Mouse (Mus musculus): ENCODE measurements around the gene Ccp110. TPM values are rescaled to one million over a fixed set of nuclear protein-coding genes. Genes with fewer than 3 reads are reported as not detected.

Ccp110 gene
- polyA plus RNA-seq, 1 experiment = 0.40 TPM

DNA sequence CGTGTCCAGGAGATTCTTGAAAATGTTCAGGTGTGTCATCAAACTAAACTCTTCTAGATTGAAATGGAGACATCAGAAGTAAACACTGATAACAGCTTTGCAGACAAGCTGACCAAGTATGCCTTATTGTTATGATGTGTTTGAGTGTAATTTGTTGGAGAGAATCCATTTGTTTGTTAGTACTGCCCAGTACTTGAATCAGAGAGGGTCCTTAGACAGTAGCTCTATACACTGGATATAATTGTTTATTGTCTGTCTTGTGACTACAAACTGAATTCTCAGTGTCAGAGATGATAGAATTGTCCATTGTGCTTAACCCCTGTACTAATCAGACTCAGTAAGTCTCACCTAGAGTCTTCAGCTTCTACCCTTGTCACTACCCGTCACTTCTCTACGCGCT lies 5.7 kb downstream of the Ccp110 start:
- H3K36me3 ChIP-seq (replicated peaks; ENCODE audit: low read length) = peaks cover 62% of the 10 kb centered on the region
- no peak for TF ChIP-seq FLI1 (IDR thresholded peaks at IDR 0.05; ENCODE audit: low read length)
- no peak for TF ChIP-seq GATA1 (IDR thresholded peaks at IDR 0.05; ENCODE audit: borderline replicate concordance, low read length)

GRCm38 (mm10) chr7:118723927-118724326 lies 11.6 kb downstream of the Ccp110 start:
- peaks cover 81% of the 10 kb centered on the region for H3K36me3 ChIP-seq (replicated peaks; ENCODE audit: low read length)

More for the DNA sequence above, 5.7 kb downstream of the Ccp110 start:
- H3K9me3 ChIP-seq = no peaks in the 10 kb centered on the region
- no peak overlapping the region for H3K4me3 ChIP-seq (replicated peaks)
- no peaks in the 10 kb centered on the region for H3K27me3 ChIP-seq (replicated peaks)
- peaks cover 11% of the 10 kb centered on the region for H3K4me1 ChIP-seq

GRCm38 (mm10) chr7:118725459-118725858 lies 13.1 kb downstream of the Ccp110 start:
- no peak for TF ChIP-seq FLI1 (IDR thresholded peaks at IDR 0.05; ENCODE audit: low read length)
- no peak for TF ChIP-seq GATA1 (IDR thresholded peaks at IDR 0.05; ENCODE audit: borderline replicate concordance, low read length)
- Histone ChIP-seq H3K36me3 (replicated peaks; ENCODE audit: low read length) (peaks cover 83% of the 10 kb centered on the region), H3K9me3 (no peaks in the 10 kb centered on the region), H3K4me1 (no peaks in the 10 kb centered on the region), H3K4me3 (replicated peaks) (no peak overlapping the region), H3K27me3 (replicated peaks) (no peaks in the 10 kb centered on the region)

More at GRCm38 (mm10) chr7:118723927-118724326, 11.6 kb downstream of the Ccp110 start:
- no peaks in the 10 kb centered on the region for H3K27me3 ChIP-seq (replicated peaks)
- no peaks in the 10 kb centered on the region for H3K9me3 ChIP-seq
- no peak overlapping the region for H3K4me3 ChIP-seq (replicated peaks)
- H3K4me1 ChIP-seq = no peaks in the 10 kb centered on the region
- TF ChIP-seq GATA1 (IDR thresholded peaks at IDR 0.05; ENCODE audit: borderline replicate concordance, low read length) (no peak), FLI1 (IDR thresholded peaks at IDR 0.05; ENCODE audit: low read length) (no peak)

GRCm38 (mm10) chr7:118728846-118729587 lies 16.7 kb downstream of the Ccp110 start:
- Histone ChIP-seq H3K9me3 (no peaks in the 10 kb centered on the region), H3K4me3 (replicated peaks) (no peak overlapping the region), H3K4me1 (no peaks in the 10 kb centered on the region), H3K36me3 (replicated peaks; ENCODE audit: low read length) (peaks cover 93% of the 10 kb centered on the region), H3K27me3 (replicated peaks) (no peaks in the 10 kb centered on the region)
- no peak for TF ChIP-seq GATA1 (IDR thresholded peaks at IDR 0.05; ENCODE audit: borderline replicate concordance, low read length)
- no peak for TF ChIP-seq FLI1 (IDR thresholded peaks at IDR 0.05; ENCODE audit: low read length)

- Histone ChIP-seq H3K36me3 (replicated peaks; ENCODE audit: low read length) (peaks cover 78% of the 10 kb centered on the region), H3K27me3 (replicated peaks) (no peaks in the 10 kb centered on the region), H3K4me3 (replicated peaks) (no peak overlapping the region), H3K9me3 (no peaks in the 10 kb centered on the region), H3K4me1 (peaks cover 9% of the 10 kb centered on the region)
- TF ChIP-seq FLI1 (IDR thresholded peaks at IDR 0.05; ENCODE audit: low read length) (no peak), GATA1 (IDR thresholded peaks at IDR 0.05; ENCODE audit: borderline replicate concordance, low read length) (no peak)
These were observed 19.4 kb downstream of the Ccp110 start for GRCm38 (mm10) chr7:118731781-118732180.

GRCm38 (mm10) chr7:118733225-118733624 lies 20.9 kb downstream of the Ccp110 start:
- H3K4me1 ChIP-seq = peaks cover 23% of the 10 kb centered on the region
- no peaks in the 10 kb centered on the region for H3K27me3 ChIP-seq (replicated peaks)
- H3K36me3 ChIP-seq (replicated peaks; ENCODE audit: low read length) = peaks cover 63% of the 10 kb centered on the region
- TF ChIP-seq GATA1 (IDR thresholded peaks at IDR 0.05; ENCODE audit: borderline replicate concordance, low read length) = no peak
- no peak for TF ChIP-seq FLI1 (IDR thresholded peaks at IDR 0.05; ENCODE audit: low read length)
- H3K4me3 ChIP-seq (replicated peaks) = no peak overlapping the region
- no peaks in the 10 kb centered on the region for H3K9me3 ChIP-seq

DNA sequence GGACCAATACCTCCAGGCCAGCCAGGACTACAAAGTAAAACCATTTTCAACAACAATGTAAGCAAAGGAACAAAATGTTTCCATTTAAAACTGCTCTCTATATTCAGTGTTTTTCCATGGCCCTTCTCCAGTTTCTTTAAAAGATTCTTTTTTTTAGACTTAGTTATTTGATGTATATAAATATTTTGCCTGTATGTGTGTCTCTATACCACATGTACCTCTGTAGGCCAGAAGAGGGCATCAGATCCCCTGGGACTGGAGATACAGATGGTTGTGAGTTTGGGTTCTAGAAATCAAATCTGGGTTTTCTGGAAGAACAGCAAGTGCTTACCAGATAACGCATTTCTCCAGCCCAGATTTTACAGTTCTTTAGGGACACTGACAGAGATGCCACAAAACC lies 26.4 kb downstream of the Ccp110 start:
- Histone ChIP-seq H3K27me3 (replicated peaks) (no peaks in the 10 kb centered on the region), H3K4me1 (peaks cover 62% of the 10 kb centered on the region), H3K36me3 (replicated peaks; ENCODE audit: low read length) (peaks cover 22% of the 10 kb centered on the region), H3K9me3 (no peaks in the 10 kb centered on the region), H3K4me3 (replicated peaks) (no peak overlapping the region)
- TF ChIP-seq FLI1 (IDR thresholded peaks at IDR 0.05; ENCODE audit: low read length) (no peak), GATA1 (IDR thresholded peaks at IDR 0.05; ENCODE audit: borderline replicate concordance, low read length) (no peak)

DNA sequence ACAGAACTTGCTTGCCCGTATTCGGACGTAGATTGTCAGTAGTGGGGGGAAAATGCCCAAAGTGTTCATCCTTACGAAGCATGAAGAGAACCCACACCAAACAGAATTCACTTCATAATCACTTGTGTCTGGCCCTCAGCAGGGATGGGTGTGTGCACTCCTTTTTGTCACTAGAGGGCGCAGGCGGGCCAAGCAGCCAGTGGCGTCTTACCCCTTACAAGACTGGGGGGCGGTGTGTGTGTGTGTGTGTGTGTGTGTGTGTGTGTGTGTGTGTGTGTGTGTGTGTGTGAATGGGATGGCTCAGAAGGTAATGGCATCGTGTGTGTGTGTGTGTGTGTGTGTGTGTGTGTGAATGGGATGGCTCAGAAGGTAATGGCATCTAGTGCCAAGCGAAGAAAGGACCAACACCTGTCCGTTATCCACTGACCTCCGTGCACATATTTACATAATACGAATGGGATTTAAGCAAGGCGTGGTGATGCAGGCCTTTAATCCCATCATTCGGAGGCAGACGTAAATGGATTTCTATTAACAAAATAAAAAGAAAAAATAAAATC lies 27.7 kb downstream of the Ccp110 start, which contains the start of gene Vps35l:
TSS of gene Vps35l (plus strand) at position 252 of the 557 bp plus-strand sequence.
- H3K4me3 ChIP-seq (replicated peaks) = peak within 1 kb of the TSS; percentile 97
- peaks cover 59% of the 10 kb centered on the region for H3K4me1 ChIP-seq
- H3K36me3 ChIP-seq (replicated peaks; ENCODE audit: low read length) = peaks cover 25% of the 10 kb centered on the region
- no peaks in the 10 kb centered on the region for H3K27me3 ChIP-seq (replicated peaks)
- no peak for TF ChIP-seq FLI1 (IDR thresholded peaks at IDR 0.05; ENCODE audit: low read length)
- TF ChIP-seq GATA1 (IDR thresholded peaks at IDR 0.05; ENCODE audit: borderline replicate concordance, low read length) = no peak
- no peaks in the 10 kb centered on the region for H3K9me3 ChIP-seq

- TF ChIP-seq FLI1 (IDR thresholded peaks at IDR 0.05; ENCODE audit: low read length) (no peak), GATA1 (IDR thresholded peaks at IDR 0.05; ENCODE audit: borderline replicate concordance, low read length) (no peak)
- Histone ChIP-seq H3K27me3 (replicated peaks) (no peaks in the 10 kb centered on the region), H3K4me3 (replicated peaks) (peak overlapping the region; percentile 97), H3K36me3 (replicated peaks; ENCODE audit: low read length) (peaks cover 27% of the 10 kb centered on the region), H3K9me3 (no peaks in the 10 kb centered on the region), H3K4me1 (peaks cover 56% of the 10 kb centered on the region)
These were observed 28.4 kb downstream of the Ccp110 start for GRCm38 (mm10) chr7:118740532-118741338.

Data from megakaryocyte, embryonic 14.5 days (primary cell).